Mouse (Mus musculus): ENCODE results near the gene Atg9b.

DNA sequence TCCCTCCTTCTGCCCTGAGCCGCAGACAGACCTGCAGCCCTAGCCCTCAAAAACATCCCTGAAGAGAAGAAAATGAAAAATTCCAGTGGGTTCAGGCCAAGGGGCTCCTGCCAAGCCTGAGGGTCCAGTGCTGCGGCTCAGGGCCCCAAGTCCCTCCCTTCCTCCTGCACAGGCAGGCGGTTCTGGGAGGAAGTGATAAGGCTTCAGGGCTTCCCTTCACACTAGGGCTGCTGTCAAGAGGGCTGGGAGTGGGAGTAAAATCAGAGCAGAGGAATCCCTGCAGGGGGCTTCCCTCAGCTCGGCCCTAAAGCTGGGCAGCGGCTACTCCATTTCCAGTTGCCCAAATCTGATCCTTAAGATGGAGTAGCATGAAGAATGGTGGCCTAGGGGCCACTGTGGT lies 26.4 kb downstream of the Atg9b start:
- TF ChIP-seq CTCF (IDR thresholded peaks at IDR 0.05; ENCODE audit: low read depth, low read length) = no peak
- no peak for TF ChIP-seq EP300 (IDR thresholded peaks at IDR 0.05; ENCODE audit: insufficient read depth, low read depth, low read length)
